Mouse (Mus musculus) layer of hippocampus, adult 11-12 months (tissue): ENCODE results near the gene Chrm4.

ENCODE experiments used
- DNase-seq: peaks from one replicate; pipeline ENCODE4 v3.0.0; 2022; ENCODE audit warnings: low spot score

Gene Chrm4

DNA sequence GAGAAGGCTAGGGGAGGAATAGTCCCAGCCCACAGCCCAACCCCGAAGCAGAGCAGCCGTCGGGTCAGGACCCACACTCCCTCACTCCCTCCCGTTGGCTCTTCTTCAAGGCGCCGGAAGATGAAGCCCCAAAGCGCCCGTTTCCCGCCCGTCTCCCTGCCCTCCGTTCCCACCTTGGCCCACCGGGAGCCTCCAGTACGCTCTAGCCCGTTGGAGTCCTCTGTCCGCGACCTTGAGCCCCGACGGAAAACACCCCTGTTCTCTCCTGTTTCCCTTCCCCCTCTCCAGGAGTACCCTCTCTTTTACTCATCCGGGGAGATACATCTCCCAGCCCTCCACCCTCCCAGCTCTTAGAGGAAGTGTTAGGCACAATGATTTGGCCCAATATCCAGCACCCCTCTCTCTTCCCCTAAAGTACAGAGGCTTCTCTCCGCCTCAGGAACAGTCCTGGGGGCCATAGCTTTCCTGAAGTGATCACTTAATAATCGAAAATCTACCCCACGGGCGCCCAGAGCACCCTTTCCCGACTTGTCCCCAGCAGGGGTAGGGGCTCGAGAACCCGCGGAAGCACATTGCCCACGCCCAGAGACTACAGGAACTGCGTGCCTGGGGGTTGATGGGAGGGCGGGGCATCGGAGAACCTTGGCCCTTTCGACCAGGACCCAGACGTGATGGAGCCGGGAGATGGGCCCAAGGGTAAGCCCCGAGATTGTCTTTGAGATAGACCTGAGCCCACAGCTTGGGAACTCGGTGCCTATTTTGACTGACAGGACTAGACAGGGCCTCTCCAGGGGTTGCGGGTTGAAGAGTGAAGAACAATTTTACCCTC is 4.2 kb upstream of the Chrm4 start:
- DNase-seq: no peak

GRCm38 (mm10) chr2:91923415-91924337 is 3.4 kb upstream of the Chrm4 start:
- DNase-seq: no peak

DNA sequence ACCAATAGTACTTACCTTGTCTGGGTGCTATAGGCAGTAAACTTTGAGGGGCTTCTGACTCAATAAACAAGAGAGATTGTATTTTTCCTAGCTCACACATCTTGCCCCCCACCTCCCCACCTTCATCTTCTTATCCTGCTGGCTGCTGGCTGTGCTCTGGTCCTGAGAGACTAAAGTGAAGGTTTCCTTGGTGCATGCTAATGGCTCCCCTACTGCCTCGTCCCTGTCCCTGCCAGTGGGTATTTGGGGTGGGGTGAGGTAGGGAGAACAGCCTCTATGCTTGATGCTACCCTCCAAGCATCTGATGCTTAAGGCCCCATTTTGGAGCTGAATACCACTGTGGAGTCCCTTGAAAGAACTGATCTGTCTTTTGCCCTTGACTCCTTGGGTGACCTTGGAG is 2.3 kb upstream of the Chrm4 start:
- no peak for DNase-seq

DNA sequence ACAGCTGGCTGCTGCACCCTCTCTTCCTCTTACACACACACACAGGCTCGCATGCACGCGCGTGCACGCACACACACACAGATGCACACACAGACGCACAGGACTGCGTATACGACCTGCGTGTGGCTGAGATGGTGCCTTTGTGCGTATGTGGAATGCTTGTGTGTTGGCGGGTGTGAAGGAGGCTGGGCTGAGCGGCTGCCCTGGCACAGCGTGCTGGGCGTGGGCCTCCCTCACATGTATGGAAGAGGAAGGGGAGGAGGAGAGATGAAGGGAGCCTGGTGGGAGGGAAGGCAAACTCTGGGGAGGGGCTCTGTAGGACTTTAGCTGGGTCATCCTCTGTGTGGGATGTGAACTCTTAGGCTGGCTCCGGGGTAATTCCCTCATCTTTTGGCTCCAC is 1.6 kb upstream of the Chrm4 start:
- DNase-seq: no peak

DNA sequence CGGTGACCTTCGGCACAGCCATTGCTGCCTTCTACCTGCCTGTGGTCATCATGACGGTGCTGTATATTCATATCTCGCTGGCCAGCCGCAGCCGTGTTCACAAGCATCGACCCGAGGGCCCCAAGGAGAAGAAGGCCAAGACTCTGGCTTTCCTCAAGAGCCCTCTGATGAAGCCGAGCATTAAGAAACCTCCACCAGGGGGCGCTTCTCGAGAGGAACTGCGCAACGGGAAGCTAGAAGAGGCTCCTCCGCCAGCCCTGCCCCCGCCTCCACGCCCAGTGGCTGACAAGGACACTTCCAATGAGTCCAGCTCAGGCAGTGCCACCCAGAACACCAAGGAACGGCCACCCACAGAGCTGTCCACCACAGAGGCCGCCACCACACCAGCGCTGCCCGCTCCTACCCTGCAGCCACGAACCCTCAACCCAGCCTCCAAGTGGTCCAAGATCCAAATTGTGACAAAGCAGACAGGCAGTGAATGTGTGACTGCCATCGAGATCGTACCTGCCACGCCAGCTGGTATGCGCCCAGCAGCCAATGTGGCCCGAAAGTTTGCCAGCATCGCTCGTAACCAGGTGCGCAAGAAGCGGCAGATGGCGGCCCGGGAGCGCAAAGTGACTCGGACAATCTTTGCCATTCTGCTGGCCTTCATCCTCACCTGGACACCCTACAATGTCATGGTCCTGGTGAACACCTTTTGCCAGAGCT is 931 bp downstream of the Chrm4 start:
- peak; percentile 87 for DNase-seq

DNA sequence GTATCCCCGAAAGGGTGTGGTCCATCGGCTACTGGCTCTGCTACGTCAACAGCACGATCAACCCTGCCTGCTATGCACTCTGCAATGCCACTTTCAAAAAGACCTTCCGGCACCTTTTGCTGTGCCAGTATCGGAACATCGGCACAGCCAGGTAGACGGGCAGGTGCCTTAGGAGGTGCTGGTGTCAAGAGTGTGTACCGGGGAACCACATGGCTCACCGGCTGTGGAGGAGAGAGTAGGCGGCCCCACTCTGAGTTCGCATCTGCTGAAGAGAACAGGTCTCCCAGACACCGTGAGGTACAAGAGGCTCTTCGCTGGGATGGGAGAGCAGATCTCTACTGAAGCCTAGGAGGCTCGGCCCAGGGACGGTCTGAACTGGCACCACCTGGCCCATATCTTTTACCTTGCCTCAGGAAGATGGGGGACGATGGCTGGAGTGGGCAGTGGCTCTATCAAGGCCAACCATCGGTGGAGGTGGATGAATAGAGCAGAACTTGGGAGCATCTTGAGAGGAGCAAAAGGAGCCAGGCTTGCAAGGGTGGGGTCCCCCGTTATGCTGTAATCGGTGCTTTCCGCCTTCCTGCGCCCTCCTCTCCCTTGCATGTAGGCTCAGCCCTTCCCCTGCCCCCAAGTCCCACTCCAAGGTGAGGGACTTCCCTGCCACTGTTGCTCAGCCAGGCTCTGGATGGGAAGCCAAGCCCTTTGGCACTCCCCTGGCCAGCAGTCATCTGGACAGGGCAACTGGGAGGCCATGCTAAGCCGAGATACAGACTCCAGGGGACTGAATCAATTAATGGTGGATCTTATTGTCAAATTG is 1.7 kb downstream of the Chrm4 start:
- no peak for DNase-seq

- no peak for DNase-seq
Measured at GRCm38 (mm10) chr2:91929455-91929854, 2.4 kb downstream of the Chrm4 start.

DNA sequence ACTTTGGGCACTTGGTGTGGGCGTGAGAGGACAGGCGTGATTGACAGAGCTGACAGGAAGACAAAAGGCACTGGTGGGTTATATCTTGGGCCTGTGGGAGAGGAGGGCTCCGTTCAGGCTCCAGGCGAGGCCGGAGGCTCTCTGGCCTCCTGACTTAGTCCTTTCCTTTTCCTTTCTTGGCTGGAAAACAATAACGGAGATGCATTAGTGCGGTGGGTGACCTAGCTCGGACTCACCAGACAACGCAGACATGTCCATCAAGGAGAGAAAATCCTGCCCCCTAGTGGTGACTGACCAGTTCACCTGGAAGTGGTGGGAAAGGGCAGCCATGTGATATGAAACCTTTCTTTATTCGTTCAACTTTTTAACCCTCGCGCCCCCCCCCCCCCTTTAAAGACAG is 2.9 kb downstream of the Chrm4 start:
- no peak for DNase-seq

GRCm38 (mm10) chr2:91930761-91931291 is 3.8 kb downstream of the Chrm4 start:
- DNase-seq: no peak

GRCm38 (mm10) chr2:91931328-91932159 is 4.5 kb downstream of the Chrm4 start:
- no peak for DNase-seq

- DNase-seq: no peak
Measured at GRCm38 (mm10) chr2:91932160-91932711, 5.2 kb downstream of the Chrm4 start, which contains the start of gene Mdk. Gene Mdk, minus strand, starts transcription at chr2:91932297.

- DNase-seq: no peak
Measured at GRCm38 (mm10) chr2:91932737-91933350, 5.8 kb downstream of the Chrm4 start.

GRCm38 (mm10) chr2:91933471-91933870 is 6.4 kb downstream of the Chrm4 start:
- DNase-seq: no peak

GRCm38 (mm10) chr2:91934016-91934415 is 7.0 kb downstream of the Chrm4 start:
- no peak for DNase-seq

GRCm38 (mm10) chr2:91934826-91935525 is 7.9 kb downstream of the Chrm4 start:
- DNase-seq: no peak

DNA sequence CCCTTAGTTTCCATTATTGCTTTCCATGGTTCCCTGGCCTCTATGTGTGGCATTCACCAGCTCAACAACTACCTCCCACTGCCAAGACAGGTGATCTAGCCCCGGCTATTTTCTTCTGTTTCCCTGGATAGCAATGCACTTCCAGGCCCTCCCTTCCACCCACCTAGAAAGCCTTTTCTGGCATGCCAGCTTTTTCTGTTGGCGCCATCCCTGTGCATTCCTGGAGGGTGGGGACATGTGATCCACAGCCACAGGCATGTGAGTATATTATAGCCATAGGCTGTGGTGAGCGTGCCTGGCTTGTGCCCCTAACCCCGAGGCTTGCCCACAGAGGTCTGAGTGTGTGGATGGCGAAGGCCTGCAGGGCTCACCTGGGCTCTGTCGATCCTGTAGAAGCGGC is 9.1 kb downstream of the Chrm4 start:
- DNase-seq: no peak

- no peak for DNase-seq
Measured at GRCm38 (mm10) chr2:91939303-91939935, 12.4 kb downstream of the Chrm4 start.

DNA sequence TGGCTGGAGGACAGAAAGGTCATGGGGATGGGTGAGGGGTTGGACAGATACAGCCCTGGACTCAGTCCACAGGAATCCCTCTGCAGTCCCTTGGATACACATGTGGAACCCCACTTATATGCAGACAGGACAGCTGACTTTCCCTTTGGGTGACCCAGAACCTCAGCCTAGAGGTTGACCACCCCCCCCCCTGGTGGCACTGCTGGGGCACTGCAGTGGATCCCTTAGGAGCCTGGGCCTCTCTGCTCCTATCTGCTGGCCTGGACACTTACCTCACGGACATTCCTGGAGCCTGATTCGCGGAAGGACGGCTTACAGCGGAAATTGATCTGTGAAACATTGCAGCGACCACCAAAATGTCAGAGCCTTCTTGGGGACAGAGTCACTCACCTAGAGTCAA is 15.3 kb downstream of the Chrm4 start:
- DNase-seq: no peak
